Mouse (Mus musculus) left cerebral cortex, postnatal 4 days (tissue): ENCODE results near the gene Hes5. TPM values are rescaled to one million over a fixed set of nuclear protein-coding genes. Genes with fewer than 3 reads are reported as not detected.

Source experiments
- DNase-seq: peaks from one replicate; pipeline ENCODE4 v3.0.0-alpha.2; 2022
- intact Hi-C: fragments of 180-260 bp; cut with DNase I; formaldehyde crosslinking; loops from one replicate; pipeline ENCODE4 v1.15.1; 2025
- total RNA-seq, 2 experiments: library from RNA; stranded (reverse); gene quantifications; 2 replicates each; pipeline ENCODE4 v1.2.3; 2021

Hes5 gene
- total RNA-seq, 2 experiments from 2014 or later: 56.8 to 74.5 TPM

DNA sequence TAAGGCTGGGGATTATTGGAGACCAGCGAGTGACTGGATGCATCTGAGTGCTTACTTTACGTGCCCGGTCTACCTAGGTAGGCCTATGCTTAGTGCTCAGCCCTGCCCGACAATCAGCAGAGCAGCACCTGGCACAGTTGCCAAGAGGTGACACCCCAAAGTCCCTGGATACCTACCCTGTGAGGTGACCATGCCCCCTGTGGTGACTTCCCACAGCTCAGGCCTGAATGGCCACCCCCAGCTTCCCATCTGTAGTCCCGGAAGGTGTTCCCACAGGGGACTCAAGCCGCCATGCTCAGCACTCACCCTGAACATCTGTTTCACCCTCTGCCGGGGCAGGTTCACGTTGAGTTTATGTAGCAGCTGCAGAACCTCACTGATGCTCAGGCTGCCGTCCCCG is 45.6 kb downstream of the Hes5 start:
- DNase-seq: no peak
- intact Hi-C loops: no loop called here

DNA sequence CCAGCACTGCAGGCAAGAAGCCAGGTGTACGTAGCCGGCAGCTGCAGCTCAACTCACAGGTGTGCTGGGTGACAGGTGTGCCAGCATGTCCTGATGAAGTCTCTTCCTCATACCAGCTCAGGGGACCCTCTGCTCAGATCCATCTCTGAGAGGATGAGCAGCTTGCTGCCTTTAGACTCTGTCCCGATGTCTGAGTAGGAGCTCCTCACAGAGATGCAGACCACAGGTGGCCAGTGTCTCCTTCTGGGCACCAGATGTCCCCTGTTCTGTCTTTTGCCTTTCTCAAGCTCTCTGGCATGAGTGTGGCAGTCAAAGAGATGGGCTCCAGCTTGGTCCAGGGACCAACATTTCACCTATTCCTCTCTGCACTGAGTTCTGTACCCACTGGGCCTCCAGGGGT is 46.9 kb downstream of the Hes5 start:
- intact Hi-C loops: no loop called here
- DNase-seq: no peak

DNA sequence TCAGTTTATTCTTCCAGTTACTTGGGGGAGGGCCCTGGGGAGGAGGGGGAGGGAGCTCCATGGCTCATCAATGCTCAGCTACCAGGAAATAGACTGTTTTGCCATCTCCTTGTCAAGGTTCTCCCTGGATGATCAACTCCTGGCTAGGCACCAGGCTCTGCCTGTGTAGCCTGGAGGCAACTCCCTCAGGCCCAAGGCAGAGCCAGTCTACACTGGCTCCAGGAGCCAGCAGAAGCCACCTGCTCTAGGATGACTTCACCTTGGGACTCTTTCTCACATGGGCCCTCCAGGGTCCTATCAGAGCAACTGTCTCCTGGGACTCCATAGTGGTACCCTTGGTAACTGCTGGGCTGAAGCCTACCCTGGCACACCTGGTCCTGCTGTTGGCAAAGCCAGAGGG is 47.4 kb downstream of the Hes5 start:
- intact Hi-C loops: no loop called here
- DNase-seq: no peak

DNA sequence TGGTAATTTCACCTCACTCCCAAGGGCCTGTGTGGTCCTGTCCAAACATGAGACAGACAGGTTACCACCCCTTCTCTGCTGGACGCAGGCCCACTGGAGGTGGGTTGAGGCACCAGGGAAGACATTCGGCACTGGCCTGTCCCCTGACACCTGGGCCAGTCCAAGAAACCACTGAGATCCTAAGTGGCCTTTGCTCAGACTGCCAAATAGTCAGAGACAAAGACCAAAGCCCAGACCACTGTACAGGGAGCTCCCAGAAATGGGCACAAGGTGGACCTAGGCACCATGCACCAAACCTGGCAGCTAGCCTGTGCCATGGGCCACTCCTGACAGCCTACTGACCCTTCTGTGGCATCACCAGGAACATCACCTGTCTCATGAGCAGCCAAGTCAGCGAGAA is 48.5 kb downstream of the Hes5 start:
- DNase-seq: no peak
- intact Hi-C loops: no loop called here

DNA sequence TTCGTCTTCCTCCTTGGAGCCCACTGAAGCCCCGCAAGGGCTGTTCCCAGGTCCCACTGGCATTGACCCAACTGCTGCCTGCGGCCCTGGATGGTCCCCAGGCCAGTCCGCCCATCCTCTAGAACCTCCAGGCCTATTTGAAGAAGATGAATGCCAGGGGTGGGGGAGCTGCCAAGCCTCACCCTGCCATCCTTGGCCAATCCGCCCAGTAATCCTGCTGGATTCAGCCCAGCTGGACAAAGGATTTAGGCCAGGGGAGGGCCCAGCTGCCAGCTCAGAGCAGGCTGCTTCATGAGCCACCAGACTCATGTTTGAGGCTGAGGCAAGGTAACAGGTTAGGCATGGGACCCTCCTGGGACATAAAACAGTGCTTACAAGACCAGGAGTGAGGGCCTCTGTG is 50.1 kb downstream of the Hes5 start:
- DNase-seq: peak; percentile 95

DNA sequence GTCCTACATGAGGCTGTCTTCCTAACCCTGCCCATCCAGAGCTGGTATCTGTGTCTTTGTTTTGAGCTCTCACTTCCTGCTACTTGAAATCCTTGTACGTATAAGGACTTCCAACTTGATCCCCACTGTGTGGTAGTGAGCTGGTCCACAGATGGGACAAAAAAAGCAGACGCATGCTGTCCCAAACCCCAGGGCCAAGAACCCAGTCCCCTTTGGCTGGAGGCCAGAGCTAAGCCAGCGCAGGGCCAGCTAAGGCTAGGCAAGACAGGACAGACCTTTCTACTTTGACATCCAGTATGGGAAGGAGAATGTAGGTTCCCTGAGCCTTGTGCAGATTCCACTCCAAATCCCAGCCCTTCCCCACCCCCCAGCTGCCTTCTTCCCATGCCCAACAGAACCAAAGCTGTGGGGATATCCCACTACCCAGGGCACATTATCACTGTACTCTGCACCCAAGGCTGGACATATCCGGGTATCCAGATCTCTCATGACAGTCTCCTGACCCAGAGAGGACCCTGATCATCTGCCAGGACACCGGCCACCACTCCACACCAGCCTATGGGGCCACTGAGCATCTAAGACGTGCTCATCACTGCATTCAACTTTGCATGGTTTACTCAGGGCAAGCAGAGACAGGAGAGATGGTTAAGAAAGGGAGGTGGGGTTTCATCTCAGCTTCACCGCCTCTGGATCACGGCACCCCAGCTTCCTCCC is 50.7 kb downstream of the Hes5 start:
- DNase-seq: peak; percentile 79
- intact Hi-C loops: no loop called here

More for the DNA sequence above, 50.1 kb downstream of the Hes5 start:
- intact Hi-C loops: no loop called here

Other genes starting within 250 kb of the Hes5 start
- 1 to 10 TPM; 2.4 to 2.8 TPM for gene Ttc34, start 123.5 kb upstream of the Hes5 start, total RNA-seq
- gene Mmel1, start 91.3 kb upstream of the Hes5 start, total RNA-seq: under 1 TPM; 0.28 to 0.54 TPM
- gene Fam213b, start 61.8 kb upstream of the Hes5 start, total RNA-seq: 10 to 100 TPM; 19.5 to 19.8 TPM
- gene Tnfrsf14, start 32.4 kb upstream of the Hes5 start, total RNA-seq: 1 to 10 TPM in 1 of 2 experiments, under 1 TPM in 1; 0.58 to 1.1 TPM
- 10 to 100 TPM; 34.5 to 39.8 TPM for gene Pank4, start 3.2 kb downstream of the Hes5 start, total RNA-seq
- 10 to 100 TPM; 50.9 to 56.1 TPM for gene Plch2, start 95.9 kb downstream of the Hes5 start, total RNA-seq
- 10 to 100 TPM; 12.0 to 13.5 TPM for gene Pex10, start 106.1 kb downstream of the Hes5 start, total RNA-seq
- 10 to 100 TPM; 65.1 to 67.9 TPM for gene Rer1, start 125.5 kb downstream of the Hes5 start, total RNA-seq
- gene Morn1, start 125.7 kb downstream of the Hes5 start, total RNA-seq: 10 to 100 TPM; 11.0 to 12.9 TPM